In genomic region chr13:111818216-111818903, GRCm38 (mm10) we compare ENCODE assay signal across 13 mouse cellular contexts. TPM values are rescaled to one million over a fixed set of nuclear protein-coding genes. Genes with fewer than 3 reads are reported as not detected.
DNase-seq lines count a peak whose midpoint lies in the region; ATAC-seq and TF ChIP-seq lines count a peak whose summit lies in the region.
"Had no signal": no experiment of that assay in that cellular context is flagged by ENCODE, and none has a peak within 500 bp of the region (broad histone marks: within the 10 kb centered on the region; RNA-seq: fewer than 3 reads in every experiment).

No protein-coding gene starts in this region.

- no peaks in the 10 kb centered on the region for H3K36me3 ChIP-seq in kidney, embryonic 16.5 days (ENCODE audit: insufficient read depth, low read length)
- H3K36me3 ChIP-seq in intestine, embryonic 14.5 days (ENCODE audit: control insufficient read depth, insufficient read depth, low read length) = no peaks in the 10 kb centered on the region
- no peaks in the 10 kb centered on the region for H3K36me3 ChIP-seq in liver, embryonic 16.5 days (ENCODE audit: control insufficient read depth, insufficient read depth)
- H3K36me3 ChIP-seq in stomach, postnatal 0 days (ENCODE audit: control insufficient read depth, insufficient read depth, low read length) = no peaks in the 10 kb centered on the region
- H3K36me3 ChIP-seq: G1E had no signal

- H3K4me2 ChIP-seq in kidney, embryonic 16.5 days (replicated peaks; ENCODE audit: low read depth, low read length) = no peak overlapping the region
- no peak overlapping the region for H3K4me2 ChIP-seq in intestine, embryonic 14.5 days (ENCODE audit: low read length)
- no peak overlapping the region for H3K4me2 ChIP-seq in liver, embryonic 16.5 days (ENCODE audit: low read depth, low read length)
- H3K4me2 ChIP-seq in stomach, postnatal 0 days (replicated peaks; ENCODE audit: low read depth) = no peak overlapping the region
- H3K4me2 ChIP-seq: lung, embryonic 14.5 days had no signal

- DNase-seq in kidney, postnatal 10 days = no peak
- DNase-seq in intestine, embryonic 14.5 days (ENCODE audit: low spot score) = no peak
- peak; percentile 44 for DNase-seq in stomach, postnatal 0 days (ENCODE audit: low spot score)
- DNase-seq in heart, postnatal 14 days = no peak
- no peak for DNase-seq in thymus, postnatal 14 days
- DNase-seq: cerebellum, adult 18-20 months; gastrocnemius, adult 2 months; kidney, postnatal 14 days; right cerebral cortex, adult 18-20 months had no signal

- no peak overlapping the region for H3K4me3 ChIP-seq in kidney, embryonic 16.5 days (ENCODE audit: low read length)
- no peak overlapping the region for H3K4me3 ChIP-seq in intestine, embryonic 14.5 days (ENCODE audit: low read depth, low read length)
- H3K4me3 ChIP-seq in liver, embryonic 16.5 days (ENCODE audit: low read depth, low read length) = no peak overlapping the region
- no peak overlapping the region for H3K4me3 ChIP-seq in stomach, postnatal 0 days (ENCODE audit: low read depth, low read length)
- H3K4me3 ChIP-seq: gastrocnemius, adult 2 months had no signal

- H3K27ac ChIP-seq in kidney, embryonic 16.5 days (ENCODE audit: low read length) = no peak overlapping the region
- H3K27ac ChIP-seq in intestine, embryonic 14.5 days (ENCODE audit: low read depth) = no peak overlapping the region
- H3K27ac ChIP-seq in liver, embryonic 16.5 days (ENCODE audit: low read length) = no peak overlapping the region
- H3K27ac ChIP-seq in stomach, postnatal 0 days (replicated peaks) = peak overlapping the region; percentile 18; the same call in 1 of the 2 replicates
- H3K27ac ChIP-seq: gastrocnemius, adult 2 months had no signal

- TF ChIP-seq EP300 in stomach, postnatal 0 days (optimal IDR thresholded peaks at IDR 0.05) = no peak

- intact Hi-C loops in heart, postnatal 14 days (cut with DNase I) = no loop called here

- H3K4me1 ChIP-seq in kidney, embryonic 16.5 days (ENCODE audit: insufficient read depth, low read length) = peaks cover 6% of the 10 kb centered on the region; the same call in 1 of the 2 replicates
- H3K4me1 ChIP-seq in intestine, embryonic 14.5 days (replicated peaks; ENCODE audit: control insufficient read depth, insufficient read depth, low read length) = no peaks in the 10 kb centered on the region
- H3K4me1 ChIP-seq in liver, embryonic 16.5 days (ENCODE audit: control insufficient read depth, low read depth, low read length) = peaks cover 14% of the 10 kb centered on the region
- H3K4me1 ChIP-seq in stomach, postnatal 0 days (replicated peaks; ENCODE audit: control insufficient read depth, insufficient read depth) = no peaks in the 10 kb centered on the region

- no peak for TF ChIP-seq CTCF in stomach, postnatal 0 days (IDR thresholded peaks at IDR 0.05; ENCODE audit: low read depth)

- H3K27me3 ChIP-seq in kidney, embryonic 16.5 days (ENCODE audit: insufficient read depth, low read length) = no peaks in the 10 kb centered on the region
- no peaks in the 10 kb centered on the region for H3K27me3 ChIP-seq in intestine, embryonic 14.5 days (replicated peaks; ENCODE audit: control insufficient read depth, insufficient read depth, low read length)
- no peaks in the 10 kb centered on the region for H3K27me3 ChIP-seq in liver, embryonic 16.5 days (ENCODE audit: control insufficient read depth, insufficient read depth, low read depth, low read length)
- no peaks in the 10 kb centered on the region for H3K27me3 ChIP-seq in stomach, postnatal 0 days (ENCODE audit: control insufficient read depth, insufficient read depth, low read length)

- peak; percentile 46; the same call in 1 of the 2 replicates for ATAC-seq in kidney, embryonic 16.5 days (ENCODE audit: low FRiP score, low TSS enrichment)
- peak; percentile 73 for ATAC-seq in intestine, embryonic 14.5 days (replicated peaks; ENCODE audit: low FRiP score, low TSS enrichment, low read depth)
- peak; percentile 45 for ATAC-seq in liver, embryonic 16.5 days (ENCODE audit: low read depth)
- peak; percentile 93 for ATAC-seq in stomach, postnatal 0 days (ENCODE audit: low FRiP score, low TSS enrichment)

- H3K9me3 ChIP-seq in kidney, embryonic 16.5 days (ENCODE audit: low read length) = peaks cover 5% of the 10 kb centered on the region; the same call in 1 of the 2 replicates
- no peaks in the 10 kb centered on the region; the same call in 1 of the 2 replicates for H3K9me3 ChIP-seq in intestine, embryonic 14.5 days (ENCODE audit: control insufficient read depth, low read length)
- H3K9me3 ChIP-seq in liver, embryonic 16.5 days (replicated peaks; ENCODE audit: control insufficient read depth, low read length) = peaks cover 3% of the 10 kb centered on the region; the same call in 1 of the 2 replicates
- no peaks in the 10 kb centered on the region for H3K9me3 ChIP-seq in stomach, postnatal 0 days (ENCODE audit: control insufficient read depth, low read length)

- H3K9ac ChIP-seq in kidney, embryonic 16.5 days (replicated peaks; ENCODE audit: low read length) = no peak overlapping the region
- no peak overlapping the region for H3K9ac ChIP-seq in intestine, embryonic 14.5 days (ENCODE audit: low read length)
- H3K9ac ChIP-seq in liver, embryonic 16.5 days (ENCODE audit: low read depth, low read length) = no peak overlapping the region
- no peak overlapping the region for H3K9ac ChIP-seq in stomach, postnatal 0 days (ENCODE audit: low read length)
- H3K9ac ChIP-seq: lung, embryonic 14.5 days had no signal

- WGBS in kidney, embryonic 16.5 days = 76% methylated on average over 15 of the region's 15 CpGs
- 64% methylated on average over 15 of the region's 15 CpGs for WGBS in intestine, embryonic 14.5 days
- 34% methylated on average over 15 of the region's 15 CpGs for WGBS in liver, embryonic 16.5 days (ENCODE audit: insufficient replicate concordance)
- WGBS in stomach, postnatal 0 days = 65% methylated on average over 15 of the region's 15 CpGs

RNA-seq across cellular contexts. Expression of gene Map3k1, which starts 9.6 kb away (rescaled TPM):
- polyA plus RNA-seq in kidney, embryonic 16.5 days (2015; fragmentation: Nextera tagmentation; extraction: Ambion mirVana) = 26.6 and 31.1 TPM in 2 replicates
- polyA plus RNA-seq in intestine, embryonic 14.5 days (2014; fragmentation: Nextera tagmentation; extraction: Ambion mirVana) = 30.4 and 33.1 TPM in 2 replicates
- 12.8 and 13.7 TPM in 2 replicates for polyA plus RNA-seq in liver, embryonic 16.5 days (2015; fragmentation: Nextera tagmentation; extraction: Ambion mirVana)
- 12.9 and 13.3 TPM in 2 replicates for polyA plus RNA-seq in stomach, postnatal 0 days (2015; fragmentation: Nextera tagmentation; extraction: Ambion mirVana)
- total RNA-seq in heart, postnatal 14 days (2021) = 10 to 100 TPM; 27.8 to 30.0 TPM
